In the genomic region with DNA sequence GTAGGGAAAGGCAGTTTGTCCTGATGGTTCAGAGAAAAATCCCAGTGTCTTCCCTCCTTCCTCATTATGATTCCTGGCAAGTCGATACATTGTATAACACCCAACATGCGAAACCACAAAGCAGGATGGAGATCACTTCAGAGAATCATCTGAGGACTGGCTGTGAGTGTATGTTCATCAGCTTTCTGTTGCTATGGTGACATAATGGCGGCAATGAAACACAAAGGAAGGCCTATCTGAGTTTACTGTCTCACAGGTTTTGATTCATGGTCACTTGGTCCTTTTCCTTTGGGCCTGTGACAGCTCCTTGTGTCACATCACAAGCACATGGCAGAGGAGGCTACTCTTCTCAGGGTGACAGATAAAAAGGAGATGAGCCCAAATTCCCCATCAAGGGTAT, we compare ENCODE assay signal across 26 mouse cellular contexts.
DNase-seq lines count a peak whose midpoint lies in the region; ATAC-seq and TF ChIP-seq lines count a peak whose summit lies in the region.
"Had no signal": no experiment of that assay in that cellular context is flagged by ENCODE, and none has a peak within 500 bp of the region (broad histone marks: within the 10 kb centered on the region; RNA-seq: fewer than 3 reads in every experiment).

No protein-coding gene starts in this region.

- H3K27ac ChIP-seq in forebrain, embryonic 16.5 days (ENCODE audit: low read length): no peak overlapping the region
- no peak overlapping the region for H3K27ac ChIP-seq in forebrain, embryonic 12.5 days
- no peak overlapping the region for H3K27ac ChIP-seq in hindbrain, postnatal 0 days
- H3K27ac ChIP-seq in hindbrain, embryonic 11.5 days (ENCODE audit: low read depth, low read length): no peak overlapping the region
- H3K27ac ChIP-seq: embryonic facial prominence, embryonic 12.5 days; embryonic facial prominence, embryonic 15.5 days; gastrocnemius, adult 2 months; hindbrain, embryonic 13.5 days had no signal

- WGBS in forebrain, embryonic 16.5 days: 46% methylated on average over 3 of the region's 3 CpGs
- WGBS in forebrain, embryonic 12.5 days: 53% methylated on average over 3 of the region's 3 CpGs
- WGBS in hindbrain, postnatal 0 days: 42% methylated on average over 3 of the region's 3 CpGs
- 76% methylated on average over 3 of the region's 3 CpGs for WGBS in hindbrain, embryonic 11.5 days

- no peaks in the 10 kb centered on the region for H3K27me3 ChIP-seq in forebrain, embryonic 16.5 days (replicated peaks; ENCODE audit: control insufficient read depth, insufficient read depth, low read length)
- peaks cover 5% of the 10 kb centered on the region; the same call in 1 of the 2 replicates for H3K27me3 ChIP-seq in forebrain, embryonic 12.5 days
- H3K27me3 ChIP-seq in hindbrain, postnatal 0 days (ENCODE audit: insufficient read depth, low read length): no peaks in the 10 kb centered on the region
- H3K27me3 ChIP-seq in hindbrain, embryonic 11.5 days (ENCODE audit: control insufficient read depth, insufficient read depth, low read length): no peaks in the 10 kb centered on the region
- H3K27me3 ChIP-seq: CH12.LX; embryonic facial prominence, embryonic 12.5 days; embryonic facial prominence, embryonic 15.5 days; hindbrain, embryonic 13.5 days had no signal

- peak; percentile 8 for DNase-seq in hindbrain, postnatal 0 days (ENCODE audit: low spot score)
- no peak for DNase-seq in hindbrain, embryonic 11.5 days (ENCODE audit: low spot score)
- DNase-seq in retina, postnatal 1 day: peak; percentile 44
- DNase-seq in retina, embryonic 14.5 days (ENCODE audit: low spot score): no peak
- DNase-seq: adrenal gland, postnatal 10 days; adrenal gland, postnatal 36 days; B cell, adult 2 months; cerebellum, adult 11 months; cerebellum, adult 2 months; cerebellum, adult 9-11 months; cerebellum, postnatal 25 days; gastrocnemius, adult 2 months; gastrocnemius, postnatal 25 days; heart, adult 18-20 months; kidney, adult 18-20 months had no signal

- no peak for TF ChIP-seq CTCF in hindbrain, postnatal 0 days (IDR thresholded peaks at IDR 0.05; ENCODE audit: low read depth)

- H3K4me1 ChIP-seq in forebrain, embryonic 16.5 days (replicated peaks; ENCODE audit: control insufficient read depth, insufficient read depth, low read length): peaks cover 4% of the 10 kb centered on the region; the same call in 1 of the 2 replicates
- no peaks in the 10 kb centered on the region for H3K4me1 ChIP-seq in forebrain, embryonic 12.5 days
- no peaks in the 10 kb centered on the region for H3K4me1 ChIP-seq in hindbrain, postnatal 0 days (ENCODE audit: insufficient read depth, low read length)
- H3K4me1 ChIP-seq in hindbrain, embryonic 11.5 days (replicated peaks; ENCODE audit: control insufficient read depth, insufficient read depth, low read length): no peaks in the 10 kb centered on the region
- H3K4me1 ChIP-seq: embryonic facial prominence, embryonic 15.5 days; hindbrain, embryonic 13.5 days had no signal

- H3K9ac ChIP-seq in forebrain, embryonic 16.5 days (replicated peaks; ENCODE audit: low read depth, low read length): no peak overlapping the region
- no peak overlapping the region for H3K9ac ChIP-seq in forebrain, embryonic 12.5 days
- H3K9ac ChIP-seq in hindbrain, postnatal 0 days (replicated peaks; ENCODE audit: low read length): no peak overlapping the region
- H3K9ac ChIP-seq in hindbrain, embryonic 11.5 days (ENCODE audit: low read depth, low read length): no peak overlapping the region
- H3K9ac ChIP-seq: embryonic facial prominence, embryonic 12.5 days; embryonic facial prominence, embryonic 15.5 days; hindbrain, embryonic 13.5 days had no signal

- peak; percentile 38; the same call in 1 of the 2 replicates for ATAC-seq in forebrain, embryonic 16.5 days
- ATAC-seq in forebrain, embryonic 12.5 days (ENCODE audit: low FRiP score): no peak
- ATAC-seq in hindbrain, postnatal 0 days: no peak
- ATAC-seq in hindbrain, embryonic 11.5 days (ENCODE audit: low FRiP score): no peak
- ATAC-seq: hindbrain, embryonic 16.5 days; inflammation-experienced regulatory T-cells, adult 6 months; intestine, embryonic 16.5 days; Patski had no signal

- no peaks in the 10 kb centered on the region for H3K9me3 ChIP-seq in forebrain, embryonic 16.5 days (ENCODE audit: control insufficient read depth, low read length)
- H3K9me3 ChIP-seq in forebrain, embryonic 12.5 days: no peaks in the 10 kb centered on the region
- H3K9me3 ChIP-seq in hindbrain, postnatal 0 days (ENCODE audit: low read length): no peaks in the 10 kb centered on the region
- H3K9me3 ChIP-seq in hindbrain, embryonic 11.5 days (ENCODE audit: control insufficient read depth, low read length): no peaks in the 10 kb centered on the region
- H3K9me3 ChIP-seq: embryonic facial prominence, embryonic 12.5 days; embryonic facial prominence, embryonic 15.5 days; G1E; hindbrain, embryonic 13.5 days had no signal

- no peaks in the 10 kb centered on the region for H3K36me3 ChIP-seq in forebrain, embryonic 16.5 days (ENCODE audit: control insufficient read depth, insufficient read depth)
- no peaks in the 10 kb centered on the region for H3K36me3 ChIP-seq in forebrain, embryonic 12.5 days (replicated peaks)
- no peaks in the 10 kb centered on the region for H3K36me3 ChIP-seq in hindbrain, postnatal 0 days (ENCODE audit: insufficient read depth, low read length)
- H3K36me3 ChIP-seq in hindbrain, embryonic 11.5 days (ENCODE audit: control insufficient read depth, insufficient read depth, low read length): no peaks in the 10 kb centered on the region
- H3K36me3 ChIP-seq: embryonic facial prominence, embryonic 12.5 days; embryonic facial prominence, embryonic 15.5 days; G1E; hindbrain, embryonic 13.5 days had no signal

- no peak overlapping the region for H3K4me3 ChIP-seq in forebrain, embryonic 16.5 days (replicated peaks; ENCODE audit: low read length)
- H3K4me3 ChIP-seq in forebrain, embryonic 12.5 days (replicated peaks): no peak overlapping the region
- H3K4me3 ChIP-seq in hindbrain, postnatal 0 days (ENCODE audit: low read length): no peak overlapping the region
- no peak overlapping the region for H3K4me3 ChIP-seq in hindbrain, embryonic 11.5 days (ENCODE audit: low read depth, low read length)
- H3K4me3 ChIP-seq: embryonic facial prominence, embryonic 12.5 days; embryonic facial prominence, embryonic 15.5 days; gastrocnemius, adult 2 months; hindbrain, embryonic 13.5 days had no signal

- no peak overlapping the region for H3K4me2 ChIP-seq in forebrain, embryonic 16.5 days (ENCODE audit: low read length)
- no peak overlapping the region for H3K4me2 ChIP-seq in forebrain, embryonic 12.5 days
- H3K4me2 ChIP-seq in hindbrain, postnatal 0 days (ENCODE audit: low read depth, low read length): no peak overlapping the region
- no peak overlapping the region for H3K4me2 ChIP-seq in hindbrain, embryonic 11.5 days (replicated peaks; ENCODE audit: low read depth, low read length)
- H3K4me2 ChIP-seq: embryonic facial prominence, embryonic 12.5 days; embryonic facial prominence, embryonic 15.5 days; hindbrain, embryonic 13.5 days had no signal

Comparison
In these comparisons a context has a peak if more than half of its experiments do, and no peak if none do; other contexts are left out.
1. DNase-seq: peak in hindbrain, postnatal 0 days (single experiment) and retina, postnatal 1 day (single experiment); none in hindbrain, embryonic 11.5 days (single experiment) and retina, embryonic 14.5 days (single experiment).